Mouse (Mus musculus): ENCODE results near the gene Efhd2. TPM values are rescaled to one million over a fixed set of nuclear protein-coding genes. Genes with fewer than 3 reads are reported as not detected.

Efhd2 gene
- polyA plus RNA-seq, 1 experiment from 2014 or later: 89.7 TPM

- no peak for ATAC-seq
- Histone ChIP-seq H3K4me3 (replicated peaks) (no peak overlapping the region), H3K4me1 (replicated peaks) (no peaks in the 10 kb centered on the region), H3K27me3 (no peaks in the 10 kb centered on the region), H3K9me3 (no peaks in the 10 kb centered on the region), H3K4me2 (replicated peaks) (no peak overlapping the region), H3K36me3 (no peaks in the 10 kb centered on the region), H3K9ac (replicated peaks) (no peak overlapping the region), H3K27ac (no peak overlapping the region)
- 80% methylated on average over 5 of the region's 5 CpGs for WGBS
These were observed 40.1 kb downstream of the Efhd2 start for GRCm38 (mm10) chr4:141834536-141835095.

GRCm38 (mm10) chr4:141833911-141834310, 40.8 kb downstream of the Efhd2 start:
- WGBS: 62% methylated on average over 1 of the region's 1 CpGs
- no peak for ATAC-seq
- Histone ChIP-seq H3K36me3 (no peaks in the 10 kb centered on the region), H3K9me3 (no peaks in the 10 kb centered on the region), H3K9ac (replicated peaks) (no peak overlapping the region), H3K4me3 (replicated peaks) (no peak overlapping the region), H3K27me3 (no peaks in the 10 kb centered on the region), H3K27ac (no peak overlapping the region), H3K4me2 (replicated peaks) (no peak overlapping the region), H3K4me1 (replicated peaks) (no peaks in the 10 kb centered on the region)

- Histone ChIP-seq H3K27me3 (no peaks in the 10 kb centered on the region), H3K4me3 (replicated peaks) (no peak overlapping the region), H3K4me1 (replicated peaks) (no peaks in the 10 kb centered on the region), H3K4me2 (replicated peaks) (no peak overlapping the region), H3K9me3 (no peaks in the 10 kb centered on the region), H3K27ac (no peak overlapping the region), H3K36me3 (no peaks in the 10 kb centered on the region), H3K9ac (replicated peaks) (no peak overlapping the region)
- no peak for ATAC-seq
- WGBS: 85% methylated on average over 7 of the region's 7 CpGs
These were observed 43.4 kb downstream of the Efhd2 start for GRCm38 (mm10) chr4:141831361-141831760.

GRCm38 (mm10) chr4:141830381-141830780, 44.3 kb downstream of the Efhd2 start:
- no peak overlapping the region for H3K4me3 ChIP-seq (replicated peaks)
- H3K9me3 ChIP-seq: no peaks in the 10 kb centered on the region
- no peaks in the 10 kb centered on the region for H3K27me3 ChIP-seq
- H3K36me3 ChIP-seq: no peaks in the 10 kb centered on the region
- H3K9ac ChIP-seq (replicated peaks): no peak overlapping the region
- no peak overlapping the region for H3K4me2 ChIP-seq (replicated peaks)
- ATAC-seq: no peak
- 55% methylated on average over 11 of the region's 11 CpGs for WGBS
- no peak overlapping the region for H3K27ac ChIP-seq
- H3K4me1 ChIP-seq (replicated peaks): no peaks in the 10 kb centered on the region

GRCm38 (mm10) chr4:141828177-141828576, 46.5 kb downstream of the Efhd2 start:
- Histone ChIP-seq H3K9ac (replicated peaks) (no peak overlapping the region), H3K9me3 (no peaks in the 10 kb centered on the region), H3K4me1 (replicated peaks) (no peaks in the 10 kb centered on the region), H3K27me3 (no peaks in the 10 kb centered on the region), H3K27ac (no peak overlapping the region), H3K4me3 (replicated peaks) (no peak overlapping the region), H3K36me3 (no peaks in the 10 kb centered on the region), H3K4me2 (replicated peaks) (no peak overlapping the region)
- ATAC-seq: no peak
- 86% methylated on average over 4 of the region's 4 CpGs for WGBS

GRCm38 (mm10) chr4:141827401-141827800, 47.3 kb downstream of the Efhd2 start:
- Histone ChIP-seq H3K36me3 (no peaks in the 10 kb centered on the region), H3K9ac (replicated peaks) (no peak overlapping the region), H3K4me1 (replicated peaks) (no peaks in the 10 kb centered on the region), H3K9me3 (no peaks in the 10 kb centered on the region), H3K27ac (no peak overlapping the region), H3K4me2 (replicated peaks) (no peak overlapping the region), H3K27me3 (no peaks in the 10 kb centered on the region), H3K4me3 (replicated peaks) (no peak overlapping the region)
- no peak for ATAC-seq
- WGBS: 100% methylated on average over 2 of the region's 2 CpGs

- no peak for ATAC-seq
- Histone ChIP-seq H3K4me2 (replicated peaks) (no peak within 1 kb of the TSS), H3K9me3 (no peaks in the 10 kb centered on the region), H3K9ac (replicated peaks) (no peak within 1 kb of the TSS), H3K27ac (no peak within 1 kb of the TSS), H3K4me1 (replicated peaks) (no peaks in the 10 kb centered on the region), H3K27me3 (no peaks in the 10 kb centered on the region), H3K4me3 (replicated peaks) (no peak within 1 kb of the TSS), H3K36me3 (no peaks in the 10 kb centered on the region)
- WGBS: 60% methylated on average over 5 of the region's 5 CpGs
These were observed 48.7 kb downstream of the Efhd2 start, which contains the start of gene Cela2a for GRCm38 (mm10) chr4:141826060-141826459. Gene Cela2a, minus strand, starts transcription at chr4:141826160.

- WGBS: 70% methylated on average over 3 of the region's 3 CpGs
- H3K9me3 ChIP-seq: 0 out of 2 replicates have a peak, but pooled peaks cover 2% of the 10 kb centered on the region
- H3K4me2 ChIP-seq (replicated peaks): no peak overlapping the region
- no peaks in the 10 kb centered on the region for H3K4me1 ChIP-seq (replicated peaks)
- no peaks in the 10 kb centered on the region for H3K36me3 ChIP-seq
- H3K27me3 ChIP-seq: no peaks in the 10 kb centered on the region
- no peak overlapping the region for H3K4me3 ChIP-seq (replicated peaks)
- H3K9ac ChIP-seq (replicated peaks): no peak overlapping the region
- no peak overlapping the region for H3K27ac ChIP-seq
- ATAC-seq: no peak
These were observed 51.7 kb downstream of the Efhd2 start for GRCm38 (mm10) chr4:141822979-141823378.

GRCm38 (mm10) chr4:141822089-141822488, 52.6 kb downstream of the Efhd2 start:
- no peak for ATAC-seq
- Histone ChIP-seq H3K4me2 (replicated peaks) (no peak overlapping the region), H3K27me3 (no peaks in the 10 kb centered on the region), H3K9me3 (0 out of 2 replicates have a peak, but pooled peaks cover 2% of the 10 kb centered on the region), H3K4me1 (replicated peaks) (no peaks in the 10 kb centered on the region), H3K36me3 (no peaks in the 10 kb centered on the region), H3K4me3 (replicated peaks) (no peak overlapping the region), H3K9ac (replicated peaks) (no peak overlapping the region), H3K27ac (no peak overlapping the region)
- 77% methylated on average over 10 of the region's 10 CpGs for WGBS

- 85% methylated on average over 3 of the region's 3 CpGs for WGBS
- no peaks in the 10 kb centered on the region for H3K36me3 ChIP-seq
- no peak overlapping the region for H3K4me2 ChIP-seq (replicated peaks)
- no peak overlapping the region for H3K27ac ChIP-seq
- peaks cover 2% of the 10 kb centered on the region; the same call in 1 of the 2 replicates for H3K4me1 ChIP-seq (replicated peaks)
- no peaks in the 10 kb centered on the region for H3K27me3 ChIP-seq
- no peak overlapping the region for H3K9ac ChIP-seq (replicated peaks)
- H3K9me3 ChIP-seq: 0 out of 2 replicates have a peak, but pooled peaks cover 2% of the 10 kb centered on the region
- ATAC-seq: no peak
- H3K4me3 ChIP-seq (replicated peaks): no peak overlapping the region
These were observed 53.5 kb downstream of the Efhd2 start for GRCm38 (mm10) chr4:141821178-141821577.

GRCm38 (mm10) chr4:141819316-141819715, 55.4 kb downstream of the Efhd2 start:
- H3K4me3 ChIP-seq (replicated peaks): no peak overlapping the region
- H3K36me3 ChIP-seq: peaks cover 12% of the 10 kb centered on the region
- ATAC-seq: no peak
- no peaks in the 10 kb centered on the region for H3K27me3 ChIP-seq
- H3K9ac ChIP-seq (replicated peaks): no peak overlapping the region
- peaks cover 5% of the 10 kb centered on the region; the same call in 1 of the 2 replicates for H3K4me1 ChIP-seq (replicated peaks)
- H3K4me2 ChIP-seq (replicated peaks): no peak overlapping the region
- WGBS: 96% methylated on average over 7 of the region's 7 CpGs
- H3K27ac ChIP-seq: no peak overlapping the region
- H3K9me3 ChIP-seq: 0 out of 2 replicates have a peak, but pooled peaks cover 2% of the 10 kb centered on the region

GRCm38 (mm10) chr4:141818861-141819260, 55.9 kb downstream of the Efhd2 start:
- no peak overlapping the region for H3K4me2 ChIP-seq (replicated peaks)
- H3K9ac ChIP-seq (replicated peaks): no peak overlapping the region
- H3K4me3 ChIP-seq (replicated peaks): no peak overlapping the region
- H3K4me1 ChIP-seq (replicated peaks): peaks cover 5% of the 10 kb centered on the region; the same call in 1 of the 2 replicates
- peaks cover 15% of the 10 kb centered on the region for H3K36me3 ChIP-seq
- no peaks in the 10 kb centered on the region for H3K27me3 ChIP-seq
- 0 out of 2 replicates have a peak, but pooled peaks cover 2% of the 10 kb centered on the region for H3K9me3 ChIP-seq
- H3K27ac ChIP-seq: no peak overlapping the region
- ATAC-seq: no peak
- 89% methylated on average over 13 of the region's 13 CpGs for WGBS

GRCm38 (mm10) chr4:141817706-141818105, 57.0 kb downstream of the Efhd2 start:
- H3K27ac ChIP-seq: no peak overlapping the region
- H3K9ac ChIP-seq (replicated peaks): no peak overlapping the region
- WGBS: 48% methylated on average over 10 of the region's 10 CpGs
- no peak for ATAC-seq
- H3K4me1 ChIP-seq (replicated peaks): peaks cover 5% of the 10 kb centered on the region; the same call in 1 of the 2 replicates
- H3K27me3 ChIP-seq: no peaks in the 10 kb centered on the region
- no peak overlapping the region for H3K4me2 ChIP-seq (replicated peaks)
- no peak overlapping the region for H3K4me3 ChIP-seq (replicated peaks)
- H3K36me3 ChIP-seq: peaks cover 26% of the 10 kb centered on the region
- H3K9me3 ChIP-seq: 0 out of 2 replicates have a peak, but pooled peaks cover 2% of the 10 kb centered on the region
